Mouse (Mus musculus) cortical plate, adult 2 months (tissue): ENCODE measurements around the gene Parp3.

Experiments
- CTCF ChIP-seq: fragments of 200-500 bp; IDR thresholded peaks from 2 replicates; pipeline ENCODE4 v1.5.1; 2011; ENCODE audit warnings: mild to moderate bottlenecking, control low read depth, low read length; ENCODE audit not compliant: insufficient read depth; ENCODE audit errors: extremely low read depth
- POLR2A ChIP-seq: fragments of 200-500 bp; IDR thresholded peaks from 2 replicates; pipeline ENCODE4 v1.6.1; 2011; ENCODE audit warnings: mild to moderate bottlenecking, low read length, control low read depth; ENCODE audit not compliant: insufficient read depth; ENCODE audit errors: extremely low read depth

- peak; percentile 89 for TF ChIP-seq POLR2A
- peak; percentile 65 for TF ChIP-seq CTCF
Observed at GRCm38 (mm10) chr9:106448498-106449031, 28.2 kb downstream of the Parp3 start.
